Mouse (Mus musculus): ENCODE measurements around the gene Zfp422.
"Not testable (repeated sequence)": the region's sequence is repeated elsewhere in the genome, so short reads cannot be mapped to it uniquely, and the experiment has no call there.

The Zfp422 gene

GRCm38 (mm10) chr6:116651437-116652118 is 22.8 kb upstream of the Zfp422 start:
- in situ Hi-C loops (cut with MboI; ENCODE audit: unreplicated experiment in 2 of 2): loop anchor here (5.0 to 10.0 kb wide), 4 partner anchors 46 to 1173 kb away; partner anchors contain the start of gene Cxcl12 (in 1 of the 2)

GRCm38 (mm10) chr6:116650406-116650805 is 21.6 kb upstream of the Zfp422 start, which contains the start of gene Depp1:
Gene Depp1, plus strand, starts transcription at chr6:116650609.
- in situ Hi-C loops (cut with MboI; ENCODE audit: unreplicated experiment in 2 of 2): loop anchor here (5.0 to 10.0 kb wide), 4 partner anchors 47 to 1174 kb away; partner anchors contain the start of gene Cxcl12 (in 1 of the 2)

GRCm38 (mm10) chr6:116649811-116650210 is 21.0 kb upstream of the Zfp422 start:
- in situ Hi-C loops (cut with MboI; ENCODE audit: unreplicated experiment in 2 of 2): loop anchor here (5.0 to 10.0 kb wide), 4 partner anchors 47 to 1175 kb away; partner anchors contain the start of gene Cxcl12 (in 1 of the 2)

GRCm38 (mm10) chr6:116647763-116648162 is 19.0 kb upstream of the Zfp422 start:
- in situ Hi-C loops (cut with MboI; ENCODE audit: unreplicated experiment in 2 of 2): no loop called here

DNA sequence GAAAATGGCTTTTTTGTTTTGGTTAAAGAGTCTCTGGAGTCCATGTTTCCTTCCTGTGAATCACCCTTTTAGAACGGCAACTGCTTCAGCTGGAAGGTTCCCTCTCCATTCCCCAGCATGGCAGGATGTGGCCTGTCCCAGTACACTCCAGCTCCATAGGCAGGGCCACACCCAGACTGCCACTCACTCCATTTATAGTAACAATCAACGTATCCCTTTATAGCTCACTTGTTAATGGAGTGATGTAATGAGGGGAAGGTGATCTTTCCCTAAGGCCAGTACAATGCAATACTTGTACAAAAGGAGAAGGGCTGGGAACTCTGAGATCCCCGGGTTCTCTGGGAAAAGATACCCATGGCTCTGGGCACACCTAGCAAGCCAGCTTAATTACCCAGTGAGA is 15.5 kb upstream of the Zfp422 start:
- in situ Hi-C loops (cut with MboI; ENCODE audit: unreplicated experiment in 2 of 2): no loop called here

DNA sequence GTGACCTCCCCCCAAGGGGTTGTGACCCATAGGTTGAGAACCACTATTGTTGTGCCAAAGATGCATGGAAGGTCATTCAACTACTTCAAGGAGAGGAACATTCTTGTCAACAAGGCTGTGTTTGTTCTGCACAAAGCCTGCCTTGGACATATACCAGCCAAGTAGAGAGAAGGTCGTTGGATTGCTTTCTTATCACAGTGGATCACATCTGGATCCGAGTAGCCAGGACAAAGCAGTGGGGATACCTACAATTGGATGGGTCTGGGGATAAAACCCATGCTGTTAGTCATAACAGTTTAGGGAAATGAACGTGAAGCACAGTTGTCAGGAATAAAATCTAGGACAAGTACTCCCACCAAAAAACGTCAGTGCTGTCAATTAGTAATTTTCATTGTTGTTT is 15.1 kb upstream of the Zfp422 start:
- in situ Hi-C loops (cut with MboI; ENCODE audit: unreplicated experiment in 2 of 2): no loop called here

DNA sequence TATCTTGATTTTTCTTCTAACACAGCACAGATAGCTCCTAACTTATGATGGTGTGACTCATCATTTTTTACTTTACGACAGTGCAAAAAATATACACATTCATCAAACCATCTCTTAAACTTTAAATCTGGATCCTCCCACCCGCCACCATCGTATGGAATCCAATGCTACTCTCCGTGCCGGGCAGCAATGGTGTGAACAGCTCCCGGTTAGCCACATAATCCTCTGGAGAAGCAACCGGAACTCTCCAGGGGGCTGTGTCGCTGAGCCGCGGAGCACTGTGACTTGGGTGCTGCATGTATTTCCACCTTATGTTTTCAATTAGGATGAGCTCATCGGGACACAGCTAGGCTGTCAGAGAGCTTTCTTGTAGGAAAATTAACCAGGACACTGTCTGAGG is 14.1 kb upstream of the Zfp422 start:
- in situ Hi-C loops (cut with MboI; ENCODE audit: unreplicated experiment in 2 of 2): no loop called here

GRCm38 (mm10) chr6:116639663-116640062 is 10.9 kb upstream of the Zfp422 start:
- in situ Hi-C loops (cut with MboI; ENCODE audit: unreplicated experiment in 2 of 2): loop anchor here (10.0 kb wide), 1 partner anchor 55 kb away; no protein-coding TSS in a partner anchor

GRCm38 (mm10) chr6:116638871-116639270 is 10.1 kb upstream of the Zfp422 start:
- in situ Hi-C loops (cut with MboI; ENCODE audit: unreplicated experiment in 2 of 2): loop anchor here (10.0 kb wide), 1 partner anchor 56 kb away; no protein-coding TSS in a partner anchor

GRCm38 (mm10) chr6:116637496-116637895 is 8.7 kb upstream of the Zfp422 start:
- in situ Hi-C loops (cut with MboI; ENCODE audit: unreplicated experiment in 2 of 2): loop anchor here (10.0 kb wide), 1 partner anchor 57 kb away; no protein-coding TSS in a partner anchor

DNA sequence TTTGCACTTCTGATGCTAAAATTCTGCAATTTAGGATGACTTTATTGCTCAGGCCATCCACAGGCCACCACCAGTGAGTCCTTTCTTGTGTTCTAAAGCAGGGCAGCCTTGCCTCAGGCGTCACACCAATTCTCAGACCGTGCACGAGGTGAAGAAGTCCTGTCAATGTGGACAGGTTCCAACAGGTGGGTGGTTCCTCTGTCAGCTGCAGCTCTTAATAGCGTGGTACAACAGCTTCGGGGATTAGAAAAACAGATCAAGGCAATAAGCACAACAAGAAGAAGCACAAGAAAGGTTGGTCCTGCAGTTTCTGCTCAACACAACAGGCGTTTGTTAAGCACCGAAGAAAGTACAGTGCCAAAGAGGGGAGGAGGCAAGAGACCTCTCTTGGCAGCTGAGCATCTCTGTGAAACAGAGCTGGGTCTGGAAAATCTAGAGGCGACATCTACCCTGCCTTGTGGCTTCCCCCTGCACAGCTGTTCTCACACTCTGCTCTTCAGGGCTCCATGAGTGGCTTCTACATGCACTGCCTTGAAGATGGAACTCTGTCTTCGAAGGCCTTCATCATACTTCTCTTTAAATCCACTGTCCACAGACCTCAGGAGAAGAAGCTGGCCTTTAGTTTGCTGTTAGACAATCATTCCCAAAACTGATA is 7.9 kb upstream of the Zfp422 start:
- in situ Hi-C loops (cut with MboI; ENCODE audit: unreplicated experiment in 2 of 2): loop anchor here (10.0 kb wide), 1 partner anchor 58 kb away; no protein-coding TSS in a partner anchor

GRCm38 (mm10) chr6:116635251-116636180 is 6.7 kb upstream of the Zfp422 start:
- in situ Hi-C loops (cut with MboI; ENCODE audit: unreplicated experiment in 2 of 2): loop anchor here (10.0 kb wide), 1 partner anchor 59 kb away; no protein-coding TSS in a partner anchor

DNA sequence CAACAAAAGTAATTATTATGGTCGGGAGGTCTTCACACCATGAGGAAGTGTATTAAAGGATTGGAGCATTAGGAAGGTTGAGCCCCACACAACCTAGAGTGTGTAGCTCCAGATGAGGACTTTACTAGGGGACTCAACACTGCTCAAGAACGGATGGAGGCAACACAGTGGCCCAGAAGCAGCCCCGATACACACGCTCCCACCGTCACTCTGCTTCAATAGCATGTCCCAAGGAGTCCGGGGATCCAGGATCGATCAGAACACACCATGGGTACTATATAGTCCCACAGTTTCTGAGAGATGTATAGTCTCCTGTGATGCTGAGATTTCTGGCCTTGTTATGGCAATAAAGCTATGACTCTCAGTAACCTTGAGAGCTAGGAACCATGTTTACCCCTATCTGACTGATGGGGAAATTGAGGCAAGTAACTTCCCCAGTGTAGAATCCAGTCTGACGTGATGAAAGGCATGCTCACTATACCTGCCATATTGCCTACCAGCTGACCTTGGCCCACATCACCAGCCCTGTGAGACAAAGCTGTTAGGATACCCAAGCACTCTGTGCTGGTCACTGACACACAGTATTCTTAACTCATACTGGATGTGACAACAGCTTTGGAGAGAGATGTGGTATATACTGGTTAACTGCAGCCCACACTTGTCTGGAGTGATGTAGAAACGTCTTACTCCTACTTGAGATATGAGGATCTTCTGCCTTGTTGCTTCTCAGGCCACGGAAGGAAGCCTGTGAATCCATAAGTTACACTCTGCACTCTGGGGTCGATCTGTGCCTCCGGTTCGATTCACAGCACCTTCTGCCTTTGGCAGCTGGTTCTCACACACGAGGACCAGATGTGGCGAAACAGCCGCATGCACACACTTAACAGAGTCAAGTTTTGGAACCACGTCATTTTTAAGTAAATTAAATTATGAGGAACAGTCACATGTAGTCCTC is 5.2 kb upstream of the Zfp422 start:
- in situ Hi-C loops (cut with MboI; ENCODE audit: unreplicated experiment in 2 of 2): loop anchor here (10.0 kb wide), 1 partner anchor 61 kb away; no protein-coding TSS in a partner anchor

- in situ Hi-C loops (cut with MboI; ENCODE audit: unreplicated experiment in 2 of 2): loop anchor here (10.0 kb wide), 1 partner anchor 63 kb away; no protein-coding TSS in a partner anchor
Measured at GRCm38 (mm10) chr6:116632129-116632528, 3.3 kb upstream of the Zfp422 start.

- in situ Hi-C loops (cut with MboI; ENCODE audit: unreplicated experiment in 2 of 2): loop anchor here (10.0 kb wide), 1 partner anchor 65 kb away; no protein-coding TSS in a partner anchor
Measured at GRCm38 (mm10) chr6:116629766-116630165, 967 bp upstream of the Zfp422 start.

DNA sequence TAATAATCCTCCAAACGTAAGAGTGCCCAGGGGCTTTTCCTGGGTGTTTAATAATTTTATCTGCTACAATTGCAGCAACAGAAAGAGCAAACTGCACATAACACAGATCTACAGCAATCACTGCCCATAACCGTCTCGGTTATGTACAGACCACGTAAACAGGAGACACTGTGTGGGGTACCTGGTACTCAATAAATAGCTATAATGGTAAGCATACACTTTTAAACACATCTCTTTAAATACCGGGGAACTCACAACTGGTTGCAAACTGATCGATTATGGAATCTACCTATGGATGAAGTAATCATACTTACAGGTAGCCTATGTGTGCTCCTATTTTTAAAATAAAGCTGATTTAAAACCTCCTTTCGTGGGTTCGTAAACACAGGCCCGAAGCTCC is 704 bp downstream of the Zfp422 start:
- in situ Hi-C loops (cut with MboI; ENCODE audit: unreplicated experiment in 2 of 2): no loop called here

- in situ Hi-C loops (cut with MboI; ENCODE audit: unreplicated experiment in 2 of 2): not testable (repeated sequence)
Measured at GRCm38 (mm10) chr6:116626417-116626816, 2.4 kb downstream of the Zfp422 start.

DNA sequence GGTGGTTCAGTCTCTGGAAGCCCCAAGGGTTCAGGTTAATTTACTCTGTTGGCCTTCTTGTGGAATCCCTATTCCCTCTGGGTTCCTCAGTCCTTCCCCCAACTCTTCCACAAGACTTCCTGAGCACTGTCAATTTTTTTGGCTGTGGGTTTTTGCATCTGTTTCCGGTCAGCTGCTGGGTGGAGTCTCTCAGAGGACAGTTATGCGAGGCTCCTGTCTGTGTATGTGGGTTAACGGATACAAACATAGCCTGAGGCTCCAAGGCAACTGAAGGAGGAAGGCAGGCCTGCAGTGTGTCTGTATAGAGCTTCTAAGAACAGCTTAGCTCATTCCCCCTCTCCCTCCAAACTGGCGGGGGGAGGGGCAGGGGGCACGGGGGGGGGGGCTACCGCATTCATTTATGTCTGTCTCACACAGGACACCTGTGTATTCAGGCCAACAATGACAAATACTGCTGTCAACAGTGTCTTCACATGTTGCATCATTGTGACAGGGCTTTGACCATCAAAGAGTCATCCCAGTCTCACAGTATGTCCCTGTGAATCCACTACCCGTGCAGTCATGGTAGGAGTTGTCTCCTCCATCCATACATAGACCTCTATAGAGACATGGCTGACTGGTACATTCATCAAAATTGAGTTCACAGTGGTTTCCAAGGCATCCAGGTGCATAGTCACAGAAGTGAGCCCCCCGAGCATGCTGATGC is 7.3 kb downstream of the Zfp422 start:
- in situ Hi-C loops (cut with MboI; ENCODE audit: unreplicated experiment in 2 of 2): loop anchor here (25.0 kb wide), 2 partner anchors 734 to 1059 kb away; no protein-coding TSS in a partner anchor

All from v-Abl transformed pro-B cells (cell line).